Mouse (Mus musculus) liver, postnatal 0 days (tissue): Measurements from ENCODE around the gene Ddx41.

Source experiments
- CTCF ChIP-seq: sonication (generic); IDR thresholded peaks from 2 replicates; pipeline ENCODE4 v1.5.1; 2016; ENCODE audit warnings: antibody characterized with exemption, low read depth
- EP300 ChIP-seq: IDR thresholded peaks from 2 replicates; pipeline ENCODE4 v1.6.1; 2016; ENCODE audit warnings: antibody characterized with exemption, low read depth, mild to moderate bottlenecking

- no peak for TF ChIP-seq EP300
- TF ChIP-seq CTCF = no peak
Observed at GRCm38 (mm10) chr13:55549061-55549460, 12.6 kb upstream of the Ddx41 start.
